Mouse (Mus musculus) adrenal gland (tissue): ENCODE results near the gene Gpn2.

ENCODE experiments used
- intact Hi-C: fragments of 180-260 bp; cut with DNase I; formaldehyde crosslinking; loops from one replicate; pipeline ENCODE4 v1.15.1; 2025
- microRNA-seq, 2 experiments: library from miRNA; unstranded; fragments of <30 nt; microRNA quantifications; one replicate each; pipeline ENCODE4; 2019

Gpn2 gene

GRCm38 (mm10) chr4:133620668-133621067 is 36.5 kb downstream of the Gpn2 start:
- intact Hi-C loops = no loop called here

- intact Hi-C loops = no loop called here
Observed at GRCm38 (mm10) chr4:133622161-133622695, 38.1 kb downstream of the Gpn2 start.

- intact Hi-C loops = no loop called here
Observed at GRCm38 (mm10) chr4:133624830-133625229, 40.7 kb downstream of the Gpn2 start.

- intact Hi-C loops = no loop called here
Observed at GRCm38 (mm10) chr4:133625621-133626071, 41.5 kb downstream of the Gpn2 start.

GRCm38 (mm10) chr4:133626221-133626620 is 42.1 kb downstream of the Gpn2 start:
- intact Hi-C loops = no loop called here

- intact Hi-C loops = no loop called here
Observed at GRCm38 (mm10) chr4:133626621-133627020, 42.5 kb downstream of the Gpn2 start.

GRCm38 (mm10) chr4:133627039-133627438 is 42.9 kb downstream of the Gpn2 start:
- intact Hi-C loops = no loop called here

GRCm38 (mm10) chr4:133628517-133628916 is 44.4 kb downstream of the Gpn2 start:
- intact Hi-C loops = no loop called here

- intact Hi-C loops = no loop called here
Observed at GRCm38 (mm10) chr4:133629191-133629590, 45.0 kb downstream of the Gpn2 start.

- intact Hi-C loops = no loop called here
Observed at GRCm38 (mm10) chr4:133630326-133630920, 46.3 kb downstream of the Gpn2 start.

GRCm38 (mm10) chr4:133631071-133631768 is 47.1 kb downstream of the Gpn2 start:
- intact Hi-C loops = no loop called here

- intact Hi-C loops = no loop called here
Observed at GRCm38 (mm10) chr4:133631769-133632411, 47.7 kb downstream of the Gpn2 start.

GRCm38 (mm10) chr4:133632483-133633327 is 48.5 kb downstream of the Gpn2 start:
- intact Hi-C loops = no loop called here

- intact Hi-C loops = no loop called here
Observed at GRCm38 (mm10) chr4:133633332-133634042, 49.3 kb downstream of the Gpn2 start.

GRCm38 (mm10) chr4:133634043-133634410 is 49.9 kb downstream of the Gpn2 start:
- intact Hi-C loops = no loop called here

Small RNAs within 50 kb of the gene (microRNA-seq; reads per million reads assigned to microRNA genes)
- gene Gm23158 = 0 reads per million in 2 experiments
